Mouse (Mus musculus) embryonic fibroblast, embryonic 13.5 days (primary cell): ENCODE measurements around the gene Ltbp1. TPM values are rescaled to one million over a fixed set of nuclear protein-coding genes. Genes with fewer than 3 reads are reported as not detected.
A peak's percentile ranks its signal among the peaks of the same experiment; 100 is the strongest.

Experiments
- H3K27ac ChIP-seq: 2 replicates; pipeline ENCODE4 v1.5.1; 2012; ENCODE audit warnings: low read length, control low read depth, inconsistent platforms; ENCODE audit not compliant: insufficient read depth
- H3K4me1 ChIP-seq: 2 replicates; pipeline ENCODE4 v1.6.1; 2011; ENCODE audit warnings: low read length; ENCODE audit not compliant: control insufficient read depth, insufficient read depth
- H3K4me3 ChIP-seq: 2 replicates; pipeline ENCODE4 v1.5.1; 2011; ENCODE audit warnings: mild to moderate bottlenecking, control low read depth, low read length; ENCODE audit not compliant: insufficient read depth
- CTCF ChIP-seq: IDR thresholded peaks from 2 replicates; pipeline ENCODE4 v1.5.1; 2011; ENCODE audit warnings: mild to moderate bottlenecking, control low read depth, low read length, moderate library complexity, borderline replicate concordance; ENCODE audit not compliant: insufficient read depth
- POLR2A ChIP-seq: IDR thresholded peaks from 2 replicates; pipeline ENCODE4 v1.6.1; 2011; ENCODE audit warnings: low read depth, mild to moderate bottlenecking, control low read depth, low read length, moderate library complexity
- polyA plus RNA-seq: library from polyadenylated mRNA; stranded (reverse); fragments of >200 nt; gene quantifications from 2 replicates; pipeline ENCODE4 v1.2.4, GENCODE M21; 2011; ENCODE audit warnings: low read depth; ENCODE audit not compliant: missing spikeins, insufficient read length

Gene Ltbp1
- polyA plus RNA-seq, 1 experiment, result 152 TPM

DNA sequence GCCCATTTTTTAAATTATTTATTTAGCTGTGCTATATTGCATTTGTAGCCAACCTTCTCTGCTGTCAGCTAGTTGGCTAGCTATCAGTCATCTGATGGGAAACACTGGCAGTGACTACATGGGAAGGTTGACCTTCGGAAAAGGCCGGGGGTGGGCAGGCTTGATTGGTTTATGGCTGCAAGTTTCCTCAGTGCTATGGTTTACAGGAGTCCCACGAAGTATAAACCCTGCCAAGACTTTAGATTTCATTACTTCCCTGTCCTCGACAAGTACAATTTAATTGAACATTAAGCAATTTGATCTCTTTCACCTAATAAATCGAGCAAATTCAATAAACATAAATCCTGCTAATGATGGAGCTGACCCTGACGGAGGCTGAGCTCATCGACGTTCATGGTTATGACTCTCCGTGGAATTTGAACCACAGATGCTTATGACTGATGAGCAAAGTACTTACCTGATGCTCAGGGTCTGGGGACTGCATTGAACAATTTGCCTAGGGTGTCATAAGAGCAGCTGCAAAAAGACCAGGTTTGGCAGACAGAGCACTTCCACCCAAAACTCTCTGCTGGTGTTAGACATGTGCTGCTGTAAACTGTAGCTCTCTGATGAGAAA is 373.0 kb downstream of the Ltbp1 start:
- no peak for TF ChIP-seq CTCF
- no peak for TF ChIP-seq POLR2A
- H3K4me3 ChIP-seq, result no peak overlapping the region
- H3K4me1 ChIP-seq, result no peaks in the 10 kb centered on the region
- H3K27ac ChIP-seq, result no peak overlapping the region

- Histone ChIP-seq H3K4me1 (no peaks in the 10 kb centered on the region), H3K27ac (no peak overlapping the region), H3K4me3 (no peak overlapping the region)
- no peak for TF ChIP-seq POLR2A
- TF ChIP-seq CTCF, result no peak
These were observed 374.8 kb downstream of the Ltbp1 start for GRCm38 (mm10) chr17:75380167-75380566.

GRCm38 (mm10) chr17:75388402-75388801 is 383.0 kb downstream of the Ltbp1 start:
- H3K4me1 ChIP-seq, result no peaks in the 10 kb centered on the region
- TF ChIP-seq CTCF, result no peak
- no peak for TF ChIP-seq POLR2A
- no peak overlapping the region for H3K4me3 ChIP-seq
- no peak overlapping the region for H3K27ac ChIP-seq

GRCm38 (mm10) chr17:75390142-75390541 is 384.8 kb downstream of the Ltbp1 start:
- no peak overlapping the region for H3K27ac ChIP-seq
- TF ChIP-seq POLR2A (no peak), CTCF (no peak)
- no peak overlapping the region for H3K4me3 ChIP-seq
- no peaks in the 10 kb centered on the region for H3K4me1 ChIP-seq

GRCm38 (mm10) chr17:75391429-75392192 is 386.2 kb downstream of the Ltbp1 start:
- Histone ChIP-seq H3K4me3 (no peak overlapping the region), H3K27ac (no peak overlapping the region), H3K4me1 (no peaks in the 10 kb centered on the region)
- no peak for TF ChIP-seq CTCF
- TF ChIP-seq POLR2A, result no peak

- Histone ChIP-seq H3K27ac (no peak overlapping the region), H3K4me3 (no peak overlapping the region), H3K4me1 (no peaks in the 10 kb centered on the region; the same call in 1 of the 2 replicates)
- TF ChIP-seq POLR2A, result no peak
- 0 out of 2 replicates have a peak, but pooled peaks have one; percentile 12 for TF ChIP-seq CTCF
These were observed 401.0 kb downstream of the Ltbp1 start for GRCm38 (mm10) chr17:75406405-75406804.

DNA sequence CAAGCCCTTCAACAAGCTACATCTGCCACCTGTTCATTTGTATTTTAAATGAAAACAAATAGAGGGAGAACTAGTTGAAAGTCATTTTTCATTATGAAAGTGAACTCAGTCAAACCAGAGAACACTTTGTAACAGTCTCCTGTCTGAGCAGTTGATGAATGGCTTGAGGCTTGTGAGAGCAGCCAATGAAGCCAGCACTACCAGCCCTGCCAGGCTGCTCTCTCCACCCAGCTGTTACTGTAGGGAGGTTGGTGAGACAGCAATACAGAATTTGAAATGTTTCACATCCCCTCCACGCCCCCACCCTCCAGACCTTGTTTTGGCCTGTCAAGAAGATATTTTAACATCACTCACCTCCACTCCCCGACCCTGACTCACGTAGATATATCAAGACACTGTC is 411.5 kb downstream of the Ltbp1 start:
- H3K4me3 ChIP-seq, result no peak overlapping the region
- TF ChIP-seq CTCF (no peak), POLR2A (no peak)
- no peak overlapping the region for H3K27ac ChIP-seq
- H3K4me1 ChIP-seq, result no peaks in the 10 kb centered on the region

- no peak overlapping the region for H3K27ac ChIP-seq
These were observed 428.8 kb downstream of the Ltbp1 start for GRCm38 (mm10) chr17:75434152-75434551.

GRCm38 (mm10) chr17:75434871-75435270 is 429.5 kb downstream of the Ltbp1 start:
- H3K27ac ChIP-seq, result no peak overlapping the region
- no peak overlapping the region for H3K4me3 ChIP-seq
- TF ChIP-seq CTCF (no peak), POLR2A (no peak)
- H3K4me1 ChIP-seq, result no peaks in the 10 kb centered on the region; the same call in 1 of the 2 replicates

More at GRCm38 (mm10) chr17:75434152-75434551, 428.8 kb downstream of the Ltbp1 start:
- H3K4me3 ChIP-seq, result no peak overlapping the region
- no peaks in the 10 kb centered on the region; the same call in 1 of the 2 replicates for H3K4me1 ChIP-seq
- TF ChIP-seq POLR2A (no peak), CTCF (no peak)

- TF ChIP-seq CTCF (no peak), POLR2A (no peak)
- Histone ChIP-seq H3K4me3 (no peak within 1 kb of the TSS), H3K4me1 (no peaks in the 10 kb centered on the region; the same call in 1 of the 2 replicates), H3K27ac (no peak within 1 kb of the TSS)
These were observed 430.2 kb downstream of the Ltbp1 start, which contains the start of gene Rasgrp3 for GRCm38 (mm10) chr17:75435599-75435998. Rasgrp3 (plus strand) TSS chr17:75435896.
